Mouse (Mus musculus): ENCODE results near the gene Hoxa6.

- no peak for TF ChIP-seq CTCF (conservative IDR thresholded peaks at IDR 0.05; ENCODE audit: low read length)
- TF ChIP-seq POU5F1 (IDR thresholded peaks at IDR 0.05; ENCODE audit: borderline replicate concordance, low read length) = no peak
Measured at GRCm38 (mm10) chr6:52180726-52181125, 27.8 kb downstream of the Hoxa6 start.
